Mouse (Mus musculus) cortical plate, adult 2 months (tissue): ENCODE data around the gene Tpx2. TPM values are rescaled to one million over a fixed set of nuclear protein-coding genes. Genes with fewer than 3 reads are reported as not detected.

Experiments
- H3K27ac ChIP-seq: fragments of 200-500 bp; 2 replicates; pipeline ENCODE4 v1.5.1; 2012; ENCODE audit warnings: low read length, control low read depth, inconsistent platforms; ENCODE audit not compliant: insufficient read depth
- H3K4me1 ChIP-seq: fragments of 200-500 bp; 2 replicates; pipeline ENCODE4 v1.6.1; 2011; ENCODE audit warnings: low read length; ENCODE audit not compliant: control insufficient read depth, insufficient read depth
- H3K4me3 ChIP-seq: fragments of 200-500 bp; 2 replicates; pipeline ENCODE4 v1.5.1; 2011; ENCODE audit warnings: mild to moderate bottlenecking, low read length, control low read depth; ENCODE audit not compliant: insufficient read depth
- CTCF ChIP-seq: fragments of 200-500 bp; IDR thresholded peaks from 2 replicates; pipeline ENCODE4 v1.5.1; 2011; ENCODE audit warnings: mild to moderate bottlenecking, control low read depth, low read length; ENCODE audit not compliant: insufficient read depth; ENCODE audit errors: extremely low read depth
- POLR2A ChIP-seq: fragments of 200-500 bp; IDR thresholded peaks from 2 replicates; pipeline ENCODE4 v1.6.1; 2011; ENCODE audit warnings: mild to moderate bottlenecking, low read length, control low read depth; ENCODE audit not compliant: insufficient read depth; ENCODE audit errors: extremely low read depth
- polyA plus RNA-seq: library from polyadenylated mRNA; depleted of rRNA; stranded (reverse); fragments of >200 nt; gene quantifications from 2 replicates; pipeline ENCODE4 v1.2.3, GENCODE M21; 2012

Gene Tpx2
- polyA plus RNA-seq, 1 experiment, result 1.8 TPM

- Histone ChIP-seq H3K27ac (peak overlapping the region; percentile 82), H3K4me3 (peak overlapping the region; percentile 85), H3K4me1 (peaks cover 15% of the 10 kb centered on the region)
- no peak for TF ChIP-seq CTCF
- TF ChIP-seq POLR2A, result no peak
Measured at GRCm38 (mm10) chr2:152827321-152828010, 20.3 kb upstream of the Tpx2 start.

DNA sequence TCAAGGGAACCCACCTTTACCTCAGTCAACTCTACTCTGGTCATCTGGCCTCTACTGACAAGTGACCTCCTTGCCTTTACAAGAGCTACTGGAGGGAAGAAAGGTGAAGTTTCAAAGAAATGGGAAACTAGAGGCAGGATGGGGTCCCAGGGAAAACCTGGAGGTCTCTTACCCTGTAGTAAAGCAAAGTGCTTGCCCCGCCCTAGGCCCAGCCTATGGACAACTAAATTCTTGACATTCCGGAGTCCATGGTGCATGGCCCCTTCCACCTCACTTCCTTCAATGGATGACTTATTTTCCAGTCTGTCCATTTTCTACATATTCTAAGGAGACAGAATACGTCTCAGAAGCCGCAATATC lies 19.8 kb upstream of the Tpx2 start:
- Histone ChIP-seq H3K4me1 (peaks cover 13% of the 10 kb centered on the region), H3K27ac (peak overlapping the region; percentile 82)
- TF ChIP-seq POLR2A (no peak), CTCF (no peak)

DNA sequence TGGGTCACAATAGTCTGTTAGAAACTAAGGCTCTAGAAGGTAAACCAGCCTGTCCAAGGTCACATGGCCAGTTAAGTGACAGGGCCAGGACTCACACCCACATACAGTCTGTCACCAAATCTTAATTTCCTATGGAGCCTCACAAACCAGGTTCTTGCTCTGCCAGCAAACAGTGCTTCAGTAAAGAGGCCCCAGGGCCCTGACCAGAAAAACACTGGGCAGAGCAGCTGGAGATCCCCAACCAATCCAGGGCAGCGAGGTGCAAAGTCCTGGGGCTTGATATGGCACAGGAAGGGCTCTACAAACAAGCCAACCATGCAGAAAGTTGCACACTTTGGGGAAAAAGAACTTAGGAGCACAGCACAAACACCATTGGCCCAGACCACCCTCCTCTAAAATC lies 19.2 kb upstream of the Tpx2 start:
- peaks cover 13% of the 10 kb centered on the region for H3K4me1 ChIP-seq
- H3K4me3 ChIP-seq, result peak overlapping the region; percentile 85
- TF ChIP-seq POLR2A (no peak), CTCF (no peak)
- peak overlapping the region; percentile 82 for H3K27ac ChIP-seq

More for the DNA sequence above, 19.8 kb upstream of the Tpx2 start:
- peak overlapping the region; percentile 85 for H3K4me3 ChIP-seq

GRCm38 (mm10) chr2:152829367-152829881 lies 18.3 kb upstream of the Tpx2 start:
- H3K4me1 ChIP-seq, result peaks cover 11% of the 10 kb centered on the region

DNA sequence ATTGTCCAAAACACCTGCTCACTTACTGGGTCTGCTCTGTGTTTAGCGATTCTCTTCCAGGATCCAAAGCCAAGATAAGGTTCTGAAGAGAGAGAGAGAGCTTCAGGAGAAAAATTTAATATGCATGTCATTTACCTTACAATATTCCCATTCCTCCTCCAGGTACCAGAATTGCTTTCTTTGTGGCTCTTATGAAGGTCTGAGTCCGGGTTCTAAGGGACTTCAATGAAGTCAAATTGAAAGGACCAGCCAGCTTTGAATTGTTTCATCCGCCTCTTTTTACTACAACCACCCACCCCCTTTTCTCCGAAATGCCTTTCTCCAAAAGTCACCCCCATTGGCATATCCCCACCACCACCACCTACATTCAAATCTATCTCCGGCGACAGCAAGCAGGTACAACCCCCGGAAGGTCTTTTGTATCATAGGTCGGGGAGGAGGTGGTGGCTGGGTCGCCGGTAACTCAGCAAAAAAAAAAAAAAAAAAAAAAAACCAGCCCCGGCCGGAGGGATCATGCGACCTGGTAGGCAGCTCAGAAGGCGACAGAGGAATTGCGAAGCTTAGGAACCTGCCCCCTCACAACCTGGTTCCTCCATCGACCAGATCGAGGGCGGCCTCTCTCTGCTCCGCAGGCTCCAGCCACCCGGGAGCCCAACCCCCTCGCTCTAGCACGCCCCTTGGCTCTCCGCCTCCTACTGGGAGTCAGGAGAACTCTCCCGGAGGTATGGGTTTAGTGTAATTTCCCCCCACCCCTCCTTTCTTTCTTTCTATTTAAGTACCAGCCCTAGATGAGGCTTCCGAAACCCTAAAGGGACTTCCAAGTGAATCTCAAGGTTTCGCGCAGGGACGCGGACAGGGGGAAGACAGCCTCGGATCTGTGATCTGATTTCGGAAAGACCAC lies 17.5 kb upstream of the Tpx2 start:
- Histone ChIP-seq H3K4me3 (peak overlapping the region; percentile 85), H3K4me1 (peaks cover 11% of the 10 kb centered on the region)

More at GRCm38 (mm10) chr2:152829367-152829881, 18.3 kb upstream of the Tpx2 start:
- TF ChIP-seq POLR2A (no peak), CTCF (no peak)
- peak overlapping the region; percentile 82 for H3K27ac ChIP-seq
- peak overlapping the region; percentile 85 for H3K4me3 ChIP-seq

GRCm38 (mm10) chr2:152831019-152831878 lies 16.5 kb upstream of the Tpx2 start, which contains the start of gene Bcl2l1:
TSS of gene Bcl2l1 (minus strand) at chr2:152831728.
- Histone ChIP-seq H3K27ac (peak within 1 kb of the TSS; percentile 99), H3K4me1 (peaks cover 9% of the 10 kb centered on the region; the same call in 1 of the 2 replicates), H3K4me3 (peak within 1 kb of the TSS; percentile 85)
- TF ChIP-seq CTCF, result peak; percentile 96
- TF ChIP-seq POLR2A, result 0 out of 2 replicates have a peak, but pooled peaks have one; percentile 12

More for the DNA sequence above, 17.5 kb upstream of the Tpx2 start:
- H3K27ac ChIP-seq, result peak overlapping the region; percentile 99
- TF ChIP-seq CTCF (peak; percentile 47), POLR2A (peak; percentile 62; the same call in 1 of the 2 replicates)

GRCm38 (mm10) chr2:152839256-152839655 lies 8.5 kb upstream of the Tpx2 start:
- TF ChIP-seq POLR2A (no peak), CTCF (no peak)
- Histone ChIP-seq H3K27ac (no peak overlapping the region), H3K4me3 (no peak overlapping the region), H3K4me1 (no peaks in the 10 kb centered on the region)

GRCm38 (mm10) chr2:152842741-152843140 lies 5.0 kb upstream of the Tpx2 start:
- Histone ChIP-seq H3K4me1 (no peaks in the 10 kb centered on the region), H3K27ac (no peak overlapping the region), H3K4me3 (no peak overlapping the region)
- TF ChIP-seq CTCF (no peak), POLR2A (no peak)
